Mouse (Mus musculus): ENCODE data around the gene Samd10.

Gene Samd10

GRCm38 (mm10) chr2:181598454-181599351 lies at the start of gene Samd10:
TSS of gene Samd10 (minus strand) at chr2:181599212.
- peak; percentile 77 to 80 for DNase-seq

- DNase-seq = no peak
Measured at GRCm38 (mm10) chr2:181646626-181647472, 47.8 kb upstream of the Samd10 start.

GRCm38 (mm10) chr2:181645666-181646065 lies 46.7 kb upstream of the Samd10 start:
- no peak for DNase-seq

- peak; percentile 38 to 42 for DNase-seq
Measured at GRCm38 (mm10) chr2:181644361-181644760, 45.3 kb upstream of the Samd10 start.

DNA sequence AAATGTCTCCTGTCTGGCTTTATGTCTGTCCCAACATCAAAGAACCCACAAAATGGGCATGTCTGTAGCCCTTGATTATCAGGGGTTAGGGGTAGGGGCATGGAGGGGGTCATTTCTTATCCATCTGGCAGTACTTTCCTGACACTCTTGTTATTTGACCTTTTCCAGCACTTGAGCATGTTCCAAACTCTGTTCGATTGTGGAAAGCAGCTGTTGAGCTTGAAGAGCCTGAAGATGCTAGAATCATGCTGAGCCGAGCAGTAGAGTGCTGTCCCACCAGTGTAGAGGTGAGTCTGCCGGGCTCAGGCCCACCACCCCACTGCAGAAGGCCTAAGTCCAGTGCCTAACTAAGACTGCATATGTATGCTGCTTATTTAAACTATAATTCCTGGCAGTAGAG lies 36.9 kb upstream of the Samd10 start:
- DNase-seq = no peak

GRCm38 (mm10) chr2:181632624-181633023 lies 33.6 kb upstream of the Samd10 start:
- DNase-seq = peak; percentile 54 to 55

DNA sequence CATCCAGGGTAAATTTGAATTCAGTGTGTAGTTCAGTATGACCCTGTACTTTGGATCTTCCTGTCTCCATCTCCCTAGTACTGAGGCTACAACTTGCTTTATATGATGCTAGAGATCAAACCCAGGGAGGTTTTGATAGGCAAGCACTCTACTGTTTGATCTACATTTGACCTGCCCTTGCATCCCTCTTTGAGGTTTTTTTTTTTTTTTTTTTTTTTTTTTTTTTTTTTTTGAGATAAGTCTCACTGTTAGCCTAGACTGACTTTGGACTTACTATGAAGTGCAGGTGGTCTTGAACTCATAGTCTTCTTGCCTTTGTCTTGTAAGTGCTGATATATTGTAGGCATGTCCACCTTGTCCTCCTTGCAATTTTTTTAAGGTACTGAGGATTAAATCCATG lies 29.5 kb upstream of the Samd10 start:
- no peak for DNase-seq

- DNase-seq = peak; percentile 15 to 31
Measured at GRCm38 (mm10) chr2:181623401-181623800, 24.4 kb upstream of the Samd10 start.

- DNase-seq = no peak
Measured at GRCm38 (mm10) chr2:181618761-181619495, 19.9 kb upstream of the Samd10 start.

- no peak for DNase-seq
Measured at GRCm38 (mm10) chr2:181602367-181602766, 3.4 kb upstream of the Samd10 start.

DNA sequence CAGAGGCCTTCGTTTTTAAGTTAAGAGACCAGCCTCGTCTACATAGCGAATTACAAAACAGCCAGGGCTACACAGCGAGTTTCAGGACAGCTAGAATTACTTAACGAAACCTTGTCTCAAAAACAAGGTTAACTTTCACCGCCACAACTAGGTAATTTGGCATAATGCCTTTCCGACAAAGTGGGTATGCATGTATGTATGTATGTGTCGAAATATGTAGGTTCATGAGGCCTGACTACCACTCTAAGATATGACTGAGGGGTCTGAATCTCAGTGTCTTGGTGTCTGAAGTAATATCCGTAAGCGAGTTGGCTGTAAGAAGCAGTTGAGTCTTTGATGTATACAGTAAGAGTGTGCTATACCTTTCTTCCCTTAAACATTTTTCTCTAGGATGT lies 2.7 kb upstream of the Samd10 start:
- no peak for DNase-seq

DNA sequence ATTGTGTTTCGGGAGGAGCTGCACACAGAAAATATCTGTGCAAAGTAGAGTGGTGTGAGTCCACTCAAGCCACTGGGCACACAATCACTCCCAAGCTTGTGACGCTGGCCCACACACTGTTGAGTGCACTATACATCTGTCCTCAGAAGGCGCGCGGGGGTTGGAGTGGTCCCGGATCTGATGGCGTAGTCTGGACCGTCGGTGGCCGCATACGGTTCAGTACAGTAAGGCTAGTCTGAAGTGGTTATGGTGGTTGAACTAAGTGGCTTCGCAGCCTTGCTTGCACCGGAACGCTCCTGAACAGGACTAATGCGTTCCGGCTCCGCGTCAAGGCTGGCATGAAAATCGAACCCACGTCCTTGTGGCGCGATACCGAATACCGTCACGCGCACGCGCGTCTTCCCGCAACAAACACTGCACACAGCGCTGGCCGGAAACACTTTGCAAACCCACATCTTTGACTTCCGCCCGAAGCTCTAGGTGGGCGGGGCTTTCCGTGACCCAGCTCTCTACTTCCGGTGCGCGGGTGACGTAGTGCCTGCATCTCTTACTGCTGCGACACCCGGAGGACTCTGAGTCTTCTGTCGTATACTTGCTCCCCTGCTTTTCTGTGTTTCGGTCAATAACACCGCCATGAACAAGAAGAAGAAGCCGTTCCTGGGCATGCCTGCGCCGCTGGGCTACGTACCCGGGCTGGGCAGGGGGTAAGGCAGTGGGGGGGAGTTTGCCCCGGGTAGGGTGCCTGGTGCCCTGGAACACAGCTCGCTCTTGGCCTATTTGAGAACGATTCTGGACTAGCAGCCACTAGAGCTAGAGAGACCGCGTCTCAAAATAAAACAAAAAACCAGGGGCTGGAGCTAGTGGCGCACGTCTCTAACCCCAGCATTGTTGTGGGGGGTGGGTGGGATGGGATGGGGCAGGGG lies 2.1 kb upstream of the Samd10 start:
- peak; percentile 97 for DNase-seq

DNA sequence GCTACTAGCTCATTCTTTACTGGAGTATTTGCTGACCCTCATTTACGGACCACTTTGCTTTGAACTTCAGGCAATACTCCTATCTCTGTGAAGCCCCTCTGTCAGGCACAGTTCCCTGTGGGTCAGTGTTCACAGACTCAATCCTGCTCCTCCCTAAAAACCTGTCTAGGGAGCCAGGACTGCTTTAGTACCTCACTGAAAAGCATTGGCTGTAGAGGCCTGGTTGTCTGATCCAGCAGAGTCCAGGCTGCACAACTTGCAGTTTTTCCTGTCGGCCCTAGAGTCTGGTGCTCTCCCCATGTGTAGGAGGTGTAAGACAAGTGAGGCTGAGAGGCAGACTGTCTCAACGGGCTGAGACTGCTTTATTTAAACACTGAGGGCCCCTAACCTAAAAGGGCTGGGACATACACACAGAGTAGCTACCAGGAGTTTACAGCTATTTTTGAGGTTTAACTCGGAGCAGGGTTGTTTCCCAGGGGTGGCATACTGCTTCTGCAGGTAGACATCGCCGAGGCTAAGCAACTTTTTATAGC lies 1.3 kb upstream of the Samd10 start:
- no peak for DNase-seq

- DNase-seq = no peak
Measured at GRCm38 (mm10) chr2:181597378-181598061, 1.5 kb downstream of the Samd10 start.

GRCm38 (mm10) chr2:181596221-181596960 lies 2.6 kb downstream of the Samd10 start:
- DNase-seq = no peak

DNA sequence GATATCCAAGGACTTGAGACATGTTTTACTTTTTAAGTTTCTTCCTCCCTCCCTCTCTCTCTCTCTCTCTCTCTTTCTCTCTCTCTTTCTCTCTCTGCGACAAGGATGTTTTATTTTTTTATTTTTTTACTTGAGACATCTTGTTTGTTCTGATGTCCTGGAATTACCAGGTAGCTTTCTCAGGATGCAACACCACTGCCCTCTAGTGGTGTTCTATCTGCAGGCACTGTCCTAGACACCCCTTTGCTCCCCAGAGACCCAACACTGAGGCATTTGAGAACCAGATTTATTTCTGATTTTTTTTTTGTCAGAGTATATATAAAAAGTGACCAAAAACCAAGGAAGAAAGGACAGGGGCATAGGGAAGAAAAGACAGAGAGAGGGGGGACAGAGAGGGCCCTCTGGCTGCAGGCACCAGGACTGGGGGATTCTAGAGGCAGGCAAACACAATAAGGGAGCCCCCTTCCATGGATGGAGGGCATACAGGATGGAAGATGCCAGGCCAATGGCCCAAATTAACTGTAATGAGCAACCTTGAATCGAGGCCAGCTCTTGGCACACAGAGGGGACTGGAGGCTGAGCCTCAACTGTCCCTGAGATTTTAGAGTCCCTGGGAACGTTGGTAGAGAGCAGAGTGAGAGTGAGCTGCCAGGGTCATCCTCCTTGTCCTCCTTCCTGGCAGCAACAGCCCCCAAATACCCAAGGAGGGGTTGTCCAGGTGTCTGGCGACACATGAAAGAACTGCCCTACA lies 3.9 kb downstream of the Samd10 start:
- DNase-seq = peak; percentile 68

DNA sequence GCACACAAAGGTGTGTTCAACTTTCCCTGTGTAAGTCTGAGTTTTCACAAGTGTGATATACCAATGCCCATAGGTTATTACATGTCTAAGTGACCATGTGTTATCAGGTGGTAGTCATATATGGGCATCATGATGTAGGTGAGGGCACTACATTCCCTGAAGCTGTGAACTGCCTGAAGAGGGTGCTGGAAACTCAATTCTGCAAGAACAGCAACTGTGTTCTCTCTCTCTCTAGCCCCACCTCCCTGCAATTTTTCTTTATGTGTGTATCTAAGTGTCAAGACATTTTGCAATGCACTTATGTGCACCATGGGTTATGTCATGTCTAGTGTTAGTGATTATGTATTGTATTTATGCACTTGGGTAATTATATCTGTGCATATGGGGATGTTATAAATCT lies 5.1 kb downstream of the Samd10 start:
- no peak for DNase-seq

GRCm38 (mm10) chr2:181593042-181593421 lies 6.0 kb downstream of the Samd10 start:
- no peak for DNase-seq

DNA sequence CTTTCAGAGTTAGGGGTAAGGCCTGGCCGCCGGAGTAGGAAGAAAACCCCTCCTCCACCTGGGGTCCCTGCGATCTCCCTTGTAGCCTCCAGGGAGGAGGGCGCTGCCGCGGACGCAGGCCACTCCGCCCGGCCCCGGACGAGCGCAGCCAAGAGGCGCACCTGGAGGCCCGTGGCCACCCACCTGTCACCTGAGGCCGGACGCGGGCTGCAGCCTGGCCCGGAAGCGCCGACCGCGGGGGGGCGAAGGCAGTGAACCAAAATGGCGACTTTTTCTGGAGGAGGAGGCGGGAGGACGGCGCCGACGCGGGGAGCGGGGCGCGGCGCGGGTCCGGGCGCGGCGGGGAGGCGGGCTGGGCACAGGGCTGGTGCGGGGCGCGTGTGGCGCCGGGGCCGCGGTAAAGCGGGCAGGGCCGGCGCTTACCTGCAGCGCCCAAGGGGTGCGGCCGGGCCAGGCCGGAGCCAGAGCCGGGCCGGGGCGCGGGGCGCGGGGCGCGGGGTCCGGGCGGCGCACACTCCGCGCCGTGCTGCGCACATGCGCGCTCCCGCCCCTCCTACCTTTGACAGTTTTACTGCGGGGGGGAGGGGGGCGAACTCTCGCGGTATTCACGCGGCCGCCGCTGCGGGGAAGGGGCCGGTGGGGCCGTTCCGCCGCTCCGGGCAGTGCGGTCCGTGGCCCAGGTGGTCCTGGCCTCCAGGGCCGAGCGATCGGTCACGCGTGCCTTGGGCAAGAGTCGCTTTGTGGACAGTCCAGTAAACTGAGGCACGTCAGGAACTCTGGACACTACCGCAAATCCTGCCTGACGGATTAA lies 6.6 kb downstream of the Samd10 start, which contains the start of gene Zfp512b:
Gene Zfp512b (minus strand): TSS at position 573 of the 811 bp plus-strand sequence.
- peak; percentile 80 to 87 for DNase-seq
